Mouse (Mus musculus) lung, postnatal 0 days (tissue): ENCODE measurements around the gene Ssr1. TPM values are rescaled to one million over a fixed set of nuclear protein-coding genes. Genes with fewer than 3 reads are reported as not detected.

ENCODE experiments used
- ATAC-seq: fragments of 200-750 bp; cut with Nextera tagmentation; 2 replicates; pipeline ENCODE4 v1.8.0; 2017; ENCODE audit warnings: moderate library complexity
- DNase-seq: peaks from one replicate; pipeline ENCODE4 v3.0.0-alpha.2; 2016; ENCODE audit warnings: low spot score
- H3K27ac ChIP-seq: fragments of 300-500 bp; sonication (generic); 2 replicates; pipeline ENCODE4 v1.5.1; 2014; ENCODE audit warnings: antibody characterized with exemption, mild to moderate bottlenecking, low read length, mixed read lengths
- H3K27me3 ChIP-seq: fragments of 300-500 bp; sonication (generic); replicated peaks from 2 replicates; pipeline ENCODE4 v1.6.1; 2014; ENCODE audit warnings: low read length, mixed read lengths; ENCODE audit not compliant: insufficient read depth
- H3K36me3 ChIP-seq: fragments of 300-500 bp; sonication (generic); 2 replicates; pipeline ENCODE4 v1.6.1; 2014; ENCODE audit warnings: low read length, mixed read lengths; ENCODE audit not compliant: insufficient read depth
- H3K4me1 ChIP-seq: fragments of 300-500 bp; sonication (generic); 2 replicates; pipeline ENCODE4 v1.6.1; 2014; ENCODE audit warnings: antibody characterized with exemption, low read depth, low read length, mixed read lengths; ENCODE audit not compliant: insufficient read depth
- H3K4me2 ChIP-seq: fragments of 300-500 bp; sonication (generic); replicated peaks from 2 replicates; pipeline ENCODE4 v1.6.1; 2014; ENCODE audit warnings: low read depth, mild to moderate bottlenecking, low read length, moderate library complexity, mixed read lengths
- H3K4me3 ChIP-seq: fragments of 300-500 bp; sonication (generic); 2 replicates; pipeline ENCODE4 v1.5.1; 2014; ENCODE audit warnings: low read depth, low read length
- H3K9ac ChIP-seq: fragments of 300-500 bp; sonication (generic); replicated peaks from 2 replicates; pipeline ENCODE4 v1.6.1; 2014; ENCODE audit warnings: low read depth, mild to moderate bottlenecking
- H3K9me3 ChIP-seq: fragments of 300-500 bp; sonication (generic); 2 replicates; pipeline ENCODE4 v1.6.1; 2016; ENCODE audit warnings: low read length, mixed read lengths
- CTCF ChIP-seq: IDR thresholded peaks from 2 replicates; pipeline ENCODE4 v1.5.1; 2016; ENCODE audit warnings: antibody characterized with exemption, mild to moderate bottlenecking
- EP300 ChIP-seq: IDR thresholded peaks from 2 replicates; pipeline ENCODE4 v1.6.1; 2016; ENCODE audit warnings: antibody characterized with exemption, mild to moderate bottlenecking, control low read depth
- WGBS: fragments of 180-500 bp; shearing (Covaris S2); extraction: QIAGEN DNeasy Blood & Tissue Kit; methylation state at CpG from one replicate; pipeline ENCODE4 v1.1.7; 2014; 5-methylcytosine and 5-hydroxymethylcytosine counted together
- polyA plus RNA-seq: library from polyadenylated mRNA; unstranded; fragments of >200 nt; fragmentation: Nextera tagmentation; extraction: Ambion mirVana; gene quantifications from 2 replicates; pipeline ENCODE4 v1.2.1, GENCODE M21; 2015

Gene Ssr1
- polyA plus RNA-seq, 1 experiment from 2014 or later, result 95.5 TPM

- WGBS, result 63% methylated on average over 5 of the region's 5 CpGs
- Histone ChIP-seq H3K27me3 (no peaks in the 10 kb centered on the region), H3K9me3 (no peaks in the 10 kb centered on the region), H3K4me1 (no peaks in the 10 kb centered on the region), H3K9ac (no peak overlapping the region), H3K36me3 (peaks cover 9% of the 10 kb centered on the region; the same call in 1 of the 2 replicates), H3K4me3 (no peak overlapping the region), H3K27ac (no peak overlapping the region), H3K4me2 (no peak overlapping the region)
- TF ChIP-seq EP300, result no peak
- TF ChIP-seq CTCF, result no peak
- DNase-seq, result no peak
- ATAC-seq, result no peak
These were observed 19.3 kb downstream of the Ssr1 start for GRCm38 (mm10) chr13:37974731-37975130.

- Histone ChIP-seq H3K36me3 (peaks cover 3% of the 10 kb centered on the region; the same call in 1 of the 2 replicates), H3K4me2 (no peak overlapping the region), H3K27me3 (no peaks in the 10 kb centered on the region), H3K27ac (no peak overlapping the region), H3K9me3 (no peaks in the 10 kb centered on the region), H3K4me3 (no peak overlapping the region), H3K4me1 (no peaks in the 10 kb centered on the region), H3K9ac (no peak overlapping the region)
- DNase-seq, result no peak
- ATAC-seq, result no peak
- 77% methylated on average over 6 of the region's 6 CpGs for WGBS
- TF ChIP-seq CTCF (no peak), EP300 (no peak)
These were observed 20.0 kb downstream of the Ssr1 start for GRCm38 (mm10) chr13:37974036-37974435.

GRCm38 (mm10) chr13:37970887-37971530 is 23.0 kb downstream of the Ssr1 start:
- H3K4me2 ChIP-seq, result no peak overlapping the region
- peak; percentile 39 for DNase-seq
- H3K27ac ChIP-seq, result no peak overlapping the region
- H3K4me3 ChIP-seq, result no peak overlapping the region
- 64% methylated on average over 11 of the region's 11 CpGs for WGBS
- H3K9me3 ChIP-seq, result no peaks in the 10 kb centered on the region
- no peaks in the 10 kb centered on the region for H3K36me3 ChIP-seq
- TF ChIP-seq CTCF (peak; percentile 66), EP300 (0 out of 2 replicates have a peak, but pooled peaks have one; percentile 20)
- peak; percentile 23; the same call in 1 of the 2 replicates for ATAC-seq
- H3K4me1 ChIP-seq, result peaks cover 5% of the 10 kb centered on the region; the same call in 1 of the 2 replicates
- no peak overlapping the region for H3K9ac ChIP-seq
- H3K27me3 ChIP-seq, result no peaks in the 10 kb centered on the region

- DNase-seq (no peak), ATAC-seq (no peak)
- no peak overlapping the region for H3K4me3 ChIP-seq
- H3K27me3 ChIP-seq, result no peaks in the 10 kb centered on the region
- no peak overlapping the region for H3K9ac ChIP-seq
- TF ChIP-seq CTCF (no peak), EP300 (no peak)
- no peak overlapping the region for H3K4me2 ChIP-seq
- 58% methylated on average over 8 of the region's 8 CpGs for WGBS
- no peaks in the 10 kb centered on the region for H3K36me3 ChIP-seq
- peaks cover 5% of the 10 kb centered on the region; the same call in 1 of the 2 replicates for H3K4me1 ChIP-seq
- no peaks in the 10 kb centered on the region for H3K9me3 ChIP-seq
- H3K27ac ChIP-seq, result no peak overlapping the region
These were observed 24.0 kb downstream of the Ssr1 start for GRCm38 (mm10) chr13:37969988-37970387.

- Histone ChIP-seq H3K36me3 (no peaks in the 10 kb centered on the region), H3K4me1 (peaks cover 5% of the 10 kb centered on the region; the same call in 1 of the 2 replicates), H3K9me3 (no peaks in the 10 kb centered on the region), H3K27me3 (no peaks in the 10 kb centered on the region), H3K9ac (no peak overlapping the region), H3K4me2 (no peak overlapping the region), H3K27ac (no peak overlapping the region), H3K4me3 (no peak overlapping the region)
- 7% methylated on average over 14 of the region's 14 CpGs for WGBS
- ATAC-seq (peak; percentile 27; the same call in 1 of the 2 replicates), DNase-seq (peak; percentile 83)
- TF ChIP-seq EP300 (no peak), CTCF (peak; percentile 95)
These were observed 24.7 kb downstream of the Ssr1 start for GRCm38 (mm10) chr13:37969337-37969736.

GRCm38 (mm10) chr13:37967565-37967964 is 26.5 kb downstream of the Ssr1 start:
- DNase-seq (peak; percentile 82), ATAC-seq (peak; percentile 39)
- Histone ChIP-seq H3K27me3 (no peaks in the 10 kb centered on the region), H3K4me1 (peaks cover 5% of the 10 kb centered on the region; the same call in 1 of the 2 replicates), H3K27ac (peak overlapping the region; percentile 72), H3K4me3 (no peak overlapping the region), H3K9me3 (no peaks in the 10 kb centered on the region), H3K4me2 (no peak overlapping the region), H3K36me3 (no peaks in the 10 kb centered on the region), H3K9ac (no peak overlapping the region)
- 25% methylated on average over 10 of the region's 10 CpGs for WGBS
- no peak for TF ChIP-seq CTCF
- TF ChIP-seq EP300, result peak; percentile 27; the same call in 1 of the 2 replicates
